Mouse (Mus musculus) central nervous system, embryonic 11.5 days (tissue): ENCODE data around the gene Hsdl1. TPM values are rescaled to one million over a fixed set of nuclear protein-coding genes. Genes with fewer than 3 reads are reported as not detected.

Source experiments
- polyA plus RNA-seq: library from polyadenylated mRNA; depleted of rRNA; stranded (reverse); fragments of >200 nt; gene quantifications from 2 replicates; pipeline ENCODE4 v1.2.3, GENCODE M21; 2012; rRNA removed

Hsdl1 gene
- 34.3 and 35.8 TPM in 2 replicates for polyA plus RNA-seq

GRCm38 (mm10) chr8:119574437-119575365, at the start of gene Hsdl1, which contains the start of gene Dnaaf1:
Gene Hsdl1, minus strand, starts transcription at chr8:119575183.
Gene Dnaaf1, plus strand, starts transcription at chr8:119575235.

GRCm38 (mm10) chr8:119612471-119612870, 37.5 kb upstream of the Hsdl1 start, which contains the start of gene Adad2:
Gene Adad2, plus strand, starts transcription at chr8:119612747.

GRCm38 (mm10) chr8:119604996-119605395, 30.0 kb upstream of the Hsdl1 start, which contains the start of gene Taf1c:
Gene Taf1c, minus strand, starts transcription at chr8:119605222.

GRCm38 (mm10) chr8:119558603-119559401, 16.2 kb downstream of the Hsdl1 start, which contains the start of gene Mbtps1:
Gene Mbtps1, minus strand, starts transcription at chr8:119558735.

Other genes starting within 250 kb of the Hsdl1 start
- 196 and 212 TPM in 2 replicates for gene Hsbp1, start 230.7 kb downstream of the Hsdl1 start, polyA plus RNA-seq
- gene Mlycd, start 180.3 kb downstream of the Hsdl1 start, polyA plus RNA-seq, result 9.4 and 10.3 TPM in 2 replicates
- gene Osgin1, start 141.1 kb downstream of the Hsdl1 start, polyA plus RNA-seq, result 0.56 and 0.58 TPM in 2 replicates
- gene Necab2, start 128.5 kb downstream of the Hsdl1 start, polyA plus RNA-seq, result 19.5 and 33.9 TPM in 2 replicates
- gene Slc38a8, start 73.5 kb downstream of the Hsdl1 start, polyA plus RNA-seq, result 0.53 and 0.80 TPM in 2 replicates
- gene Mbtps1, start 16.4 kb downstream of the Hsdl1 start, polyA plus RNA-seq, result 75.1 and 110 TPM in 2 replicates
- gene Dnaaf1, start 52 bp upstream of the Hsdl1 start, polyA plus RNA-seq, result 0.10 and 0.25 TPM in 2 replicates
- gene Taf1c, start 30.0 kb upstream of the Hsdl1 start, polyA plus RNA-seq, result 13.9 and 17.6 TPM in 2 replicates
- gene Adad2, start 37.6 kb upstream of the Hsdl1 start, polyA plus RNA-seq, result 0.23 and 0.25 TPM in 2 replicates
- 0.06 and 0.14 TPM in 2 replicates for gene Kcng4, start 60.5 kb upstream of the Hsdl1 start, polyA plus RNA-seq
- 1.8 and 3.4 TPM in 2 replicates for gene Wfdc1, start 91.2 kb upstream of the Hsdl1 start, polyA plus RNA-seq
- 0.72 and 0.75 TPM in 2 replicates for gene Atp2c2, start 124.8 kb upstream of the Hsdl1 start, polyA plus RNA-seq
- gene Tldc1, start 203.2 kb upstream of the Hsdl1 start, polyA plus RNA-seq, result 11.0 and 11.4 TPM in 2 replicates